Mouse (Mus musculus): ENCODE results near the gene Rasgrp3.

GRCm38 (mm10) chr17:75460621-75461020, 24.9 kb downstream of the Rasgrp3 start:
- TF ChIP-seq CTCF (conservative IDR thresholded peaks at IDR 0.05; ENCODE audit: low read length), result no peak
- no peak for TF ChIP-seq POU5F1 (IDR thresholded peaks at IDR 0.05; ENCODE audit: borderline replicate concordance, low read length)
